Mouse (Mus musculus) forebrain, embryonic 11.5 days (tissue): ENCODE results near the gene Golt1a. TPM values are rescaled to one million over a fixed set of nuclear protein-coding genes. Genes with fewer than 3 reads are reported as not detected.
A peak's percentile ranks its signal among the peaks of the same experiment; 100 is the strongest.

Experiments
- ATAC-seq: fragments of 200-750 bp; cut with Nextera tagmentation; replicated peaks from 2 replicates; pipeline ENCODE4 v1.8.0; 2017; ENCODE audit warnings: moderate TSS enrichment; ENCODE audit not compliant: low FRiP score
- DNase-seq: peaks from one replicate; pipeline ENCODE4 v3.0.0-alpha.2; 2017; ENCODE audit warnings: low spot score
- H3K27ac ChIP-seq: fragments of 300-500 bp; sonication (generic); 2 replicates; pipeline ENCODE4 v1.5.1; 2014; ENCODE audit warnings: low read depth, low read length
- H3K27me3 ChIP-seq: fragments of 300-500 bp; sonication (generic); 2 replicates; pipeline ENCODE4 v1.6.1; 2014; ENCODE audit warnings: mild to moderate bottlenecking, low read length, mixed read lengths; ENCODE audit not compliant: control insufficient read depth, insufficient read depth
- H3K36me3 ChIP-seq: fragments of 300-500 bp; sonication (generic); 2 replicates; pipeline ENCODE4 v1.6.1; 2014; ENCODE audit warnings: mild to moderate bottlenecking, low read length, moderate library complexity, mixed read lengths; ENCODE audit not compliant: control insufficient read depth, insufficient read depth
- H3K4me1 ChIP-seq: fragments of 300-500 bp; sonication (generic); replicated peaks from 2 replicates; pipeline ENCODE4 v1.6.1; 2014; ENCODE audit warnings: low read length, mixed read lengths; ENCODE audit not compliant: control insufficient read depth, insufficient read depth
- H3K4me2 ChIP-seq: fragments of 300-500 bp; sonication (generic); 2 replicates; pipeline ENCODE4 v1.6.1; 2014; ENCODE audit warnings: low read depth, mild to moderate bottlenecking, low read length, moderate library complexity, mixed read lengths; ENCODE audit not compliant: severe bottlenecking
- H3K4me3 ChIP-seq: fragments of 300-500 bp; sonication (generic); 2 replicates; pipeline ENCODE4 v1.5.1; 2014; ENCODE audit warnings: low read depth, low read length
- H3K9ac ChIP-seq: fragments of 300-500 bp; sonication (generic); 2 replicates; pipeline ENCODE4 v1.6.1; 2014; ENCODE audit warnings: low read length
- H3K9me3 ChIP-seq: fragments of 300-500 bp; sonication (generic); 2 replicates; pipeline ENCODE4 v1.6.1; 2016; ENCODE audit warnings: low read length, mixed read lengths; ENCODE audit not compliant: control insufficient read depth
- WGBS: fragments of 180-500 bp; shearing (Covaris S2); extraction: QIAGEN DNeasy Blood & Tissue Kit; methylation state at CpG from one replicate; pipeline ENCODE4 v1.1.7; 2014; 5-methylcytosine and 5-hydroxymethylcytosine counted together
- polyA plus RNA-seq: library from polyadenylated mRNA; unstranded; fragments of >200 nt; fragmentation: Nextera tagmentation; extraction: Ambion mirVana; gene quantifications from 2 replicates; pipeline ENCODE4 v1.2.1, GENCODE M21; 2014

Golt1a gene
- polyA plus RNA-seq, 1 experiment from 2014 or later, result not detected

GRCm38 (mm10) chr1:133346531-133346930 lies 36.9 kb downstream of the Golt1a start:
- no peaks in the 10 kb centered on the region for H3K4me1 ChIP-seq
- H3K4me2 ChIP-seq, result no peak overlapping the region
- H3K4me3 ChIP-seq, result no peak overlapping the region
- H3K27me3 ChIP-seq, result no peaks in the 10 kb centered on the region
- WGBS, result 88% methylated on average over 9 of the region's 9 CpGs
- no peak overlapping the region for H3K9ac ChIP-seq
- no peak overlapping the region for H3K27ac ChIP-seq
- H3K9me3 ChIP-seq, result no peaks in the 10 kb centered on the region
- DNase-seq, result no peak
- no peak for ATAC-seq
- H3K36me3 ChIP-seq, result no peaks in the 10 kb centered on the region

DNA sequence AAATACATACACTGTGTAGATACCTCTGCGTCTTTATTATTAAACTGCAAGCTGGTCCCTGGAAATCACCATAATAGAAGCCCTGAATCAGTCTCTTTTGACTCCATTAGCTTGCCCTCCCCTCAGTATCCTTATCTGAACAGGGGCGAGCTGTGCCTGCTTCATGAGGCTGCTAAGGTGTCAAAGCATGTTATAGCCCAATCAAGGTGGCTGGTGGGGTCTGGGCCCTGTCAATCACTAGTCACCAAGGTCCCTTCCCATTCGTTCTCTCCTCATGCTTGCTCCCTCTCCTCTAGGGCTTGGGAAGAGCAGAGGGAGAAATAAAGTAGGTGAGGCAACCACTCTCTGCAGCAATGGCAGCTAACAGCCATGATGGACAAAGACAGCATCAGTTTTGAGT lies 37.6 kb downstream of the Golt1a start:
- 69% methylated on average over 3 of the region's 3 CpGs for WGBS
- Histone ChIP-seq H3K4me1 (no peaks in the 10 kb centered on the region), H3K27me3 (no peaks in the 10 kb centered on the region), H3K4me3 (no peak overlapping the region), H3K9ac (no peak overlapping the region), H3K27ac (no peak overlapping the region), H3K4me2 (no peak overlapping the region), H3K36me3 (no peaks in the 10 kb centered on the region), H3K9me3 (no peaks in the 10 kb centered on the region)
- ATAC-seq (no peak), DNase-seq (no peak)

DNA sequence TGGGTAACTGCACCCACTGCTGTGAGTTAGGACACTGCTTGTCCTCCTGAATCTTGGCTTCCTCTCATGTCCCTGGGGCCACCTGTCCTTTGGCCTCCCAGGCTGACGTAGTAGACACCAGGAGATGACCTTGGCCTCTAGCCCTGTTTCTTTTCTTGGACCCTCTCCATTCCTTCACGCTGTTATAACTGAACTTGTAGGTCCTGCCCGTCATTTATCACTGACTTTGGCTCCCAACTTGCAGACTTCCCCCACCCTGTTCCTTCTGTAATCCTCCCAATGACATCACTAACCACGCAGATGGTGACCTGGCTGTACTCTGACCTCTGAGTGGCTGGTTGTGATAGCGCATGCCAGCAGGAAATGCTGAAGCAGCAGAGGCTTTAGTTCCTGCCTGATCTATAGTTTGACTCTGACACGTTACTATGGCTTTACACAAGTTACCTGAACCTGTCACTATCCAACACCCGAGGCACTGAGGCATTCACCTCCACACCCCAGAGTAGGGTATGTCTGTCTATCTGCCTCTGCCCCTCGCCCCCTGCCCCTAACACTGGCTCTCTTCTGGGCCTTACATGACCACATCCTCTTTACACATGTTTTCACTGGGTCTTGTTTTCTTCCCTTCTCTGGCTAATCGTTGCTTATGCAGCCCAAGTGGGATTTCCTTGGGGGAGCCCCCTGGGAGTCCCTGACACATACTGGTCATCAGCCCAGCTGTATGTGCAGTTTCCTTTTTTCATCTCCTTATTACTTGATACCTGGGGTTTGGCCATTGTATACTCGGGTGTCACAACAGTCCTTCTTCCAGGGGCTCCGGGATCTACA lies 38.3 kb downstream of the Golt1a start:
- H3K4me1 ChIP-seq, result no peaks in the 10 kb centered on the region
- DNase-seq, result no peak
- H3K4me3 ChIP-seq, result no peak overlapping the region
- no peak overlapping the region for H3K27ac ChIP-seq
- no peak overlapping the region for H3K4me2 ChIP-seq
- H3K9ac ChIP-seq, result no peak overlapping the region
- no peaks in the 10 kb centered on the region for H3K9me3 ChIP-seq
- H3K27me3 ChIP-seq, result no peaks in the 10 kb centered on the region
- H3K36me3 ChIP-seq, result no peaks in the 10 kb centered on the region
- WGBS, result 82% methylated on average over 11 of the region's 11 CpGs
- ATAC-seq, result no peak

DNA sequence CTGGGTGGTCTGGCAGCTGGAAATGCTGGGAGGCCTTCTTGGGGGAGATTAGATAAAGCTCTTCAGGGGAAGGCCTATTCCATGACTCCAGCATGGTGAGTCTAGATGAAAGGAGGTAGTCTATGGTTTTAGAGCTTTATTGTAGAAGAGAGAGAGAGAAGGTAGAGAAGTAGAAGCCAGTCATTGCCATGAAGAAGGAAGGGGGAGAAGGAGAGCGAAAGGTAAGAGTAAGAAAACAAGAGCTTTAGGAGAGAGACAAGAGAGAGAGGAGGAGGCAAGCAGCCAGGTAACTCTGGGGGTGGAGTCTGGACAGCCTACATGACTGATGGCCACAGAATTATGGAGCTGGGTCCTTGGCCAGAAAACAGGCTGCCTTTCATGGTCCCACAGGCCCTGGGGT lies 40.6 kb downstream of the Golt1a start, which contains the start of gene Ren1:
TSS of gene Ren1 (plus strand) at position 301 of the 400 bp plus-strand sequence.
- Histone ChIP-seq H3K4me3 (no peak within 1 kb of the TSS), H3K9ac (no peak within 1 kb of the TSS), H3K27ac (no peak within 1 kb of the TSS), H3K36me3 (no peaks in the 10 kb centered on the region), H3K4me1 (no peaks in the 10 kb centered on the region), H3K9me3 (no peaks in the 10 kb centered on the region), H3K27me3 (no peaks in the 10 kb centered on the region), H3K4me2 (no peak within 1 kb of the TSS)
- ATAC-seq (no peak), DNase-seq (no peak)
- 91% methylated on average over 1 of the region's 1 CpGs for WGBS

DNA sequence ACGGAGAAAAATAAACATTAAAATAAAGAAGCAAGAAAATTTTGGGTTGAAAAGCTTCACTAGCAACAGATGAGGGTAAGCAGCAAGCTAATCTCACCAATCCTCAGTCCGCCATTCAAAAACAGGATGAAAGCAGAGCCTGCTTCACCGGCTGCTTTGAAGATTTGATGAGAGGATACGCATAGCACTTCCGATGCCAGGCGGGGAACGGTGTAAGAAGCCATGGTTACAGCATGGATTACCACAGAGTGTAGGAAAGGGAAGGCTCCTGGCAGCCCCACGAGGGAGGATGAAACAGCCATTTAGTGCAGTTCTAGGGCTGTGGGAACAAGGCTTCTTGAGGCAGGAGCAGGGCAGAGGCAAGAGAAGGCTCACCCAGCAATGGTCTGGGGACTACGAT lies 42.2 kb downstream of the Golt1a start:
- ATAC-seq (no peak), DNase-seq (peak; percentile 44)
- Histone ChIP-seq H3K4me2 (no peak overlapping the region), H3K9ac (no peak overlapping the region), H3K9me3 (no peaks in the 10 kb centered on the region), H3K27ac (no peak overlapping the region), H3K27me3 (no peaks in the 10 kb centered on the region), H3K4me3 (no peak overlapping the region), H3K4me1 (no peaks in the 10 kb centered on the region), H3K36me3 (no peaks in the 10 kb centered on the region)
- WGBS, result 70% methylated on average over 9 of the region's 9 CpGs

DNA sequence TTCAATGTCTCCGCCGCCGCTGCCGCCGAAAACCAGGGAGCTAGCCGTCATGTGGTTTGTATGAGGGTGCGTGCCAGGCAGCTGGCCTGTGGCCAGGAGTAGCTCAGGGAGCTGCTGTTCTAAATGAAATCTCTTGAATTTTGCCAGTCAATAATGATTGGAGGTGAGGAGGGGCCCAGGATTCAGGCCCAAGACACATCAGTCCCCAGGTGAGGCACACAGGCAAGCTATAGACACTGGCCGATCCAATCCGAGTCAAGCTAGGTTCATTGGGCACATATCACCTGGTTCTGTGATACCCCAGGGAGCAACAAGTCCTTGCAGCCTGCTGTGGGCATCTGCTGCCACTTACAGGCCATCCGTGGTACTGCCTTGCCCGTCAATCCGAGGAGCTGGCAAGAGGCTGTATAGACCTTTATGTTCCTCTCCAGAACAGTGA lies 43.8 kb downstream of the Golt1a start:
- Histone ChIP-seq H3K4me1 (no peaks in the 10 kb centered on the region), H3K9me3 (no peaks in the 10 kb centered on the region), H3K4me3 (no peak overlapping the region), H3K27ac (no peak overlapping the region), H3K9ac (no peak overlapping the region), H3K4me2 (no peak overlapping the region), H3K36me3 (no peaks in the 10 kb centered on the region), H3K27me3 (no peaks in the 10 kb centered on the region)
- 54% methylated on average over 12 of the region's 12 CpGs for WGBS
- DNase-seq, result peak; percentile 84
- ATAC-seq, result peak; percentile 51; the same call in 1 of the 2 replicates

DNA sequence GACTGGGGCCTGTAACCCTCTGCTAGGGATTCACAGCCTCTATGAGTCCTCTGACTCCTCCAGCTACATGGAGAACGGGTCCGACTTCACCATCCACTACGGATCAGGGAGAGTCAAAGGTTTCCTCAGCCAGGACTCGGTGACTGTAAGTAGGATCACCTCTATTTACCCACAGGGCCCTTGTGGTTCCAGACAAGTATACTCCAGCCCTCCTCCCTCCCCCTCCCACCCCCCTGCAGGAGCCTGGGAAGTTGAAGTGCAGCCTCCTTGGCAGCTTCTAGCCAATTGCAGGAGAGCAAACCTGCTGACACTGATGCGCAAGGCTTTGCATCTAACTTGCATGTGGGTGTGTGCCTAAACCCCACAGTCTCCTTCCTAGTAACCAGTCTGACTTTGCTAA lies 45.9 kb downstream of the Golt1a start:
- H3K27me3 ChIP-seq, result no peaks in the 10 kb centered on the region
- DNase-seq (peak; percentile 33), ATAC-seq (no peak)
- no peaks in the 10 kb centered on the region for H3K9me3 ChIP-seq
- no peaks in the 10 kb centered on the region for H3K4me1 ChIP-seq
- no peak overlapping the region for H3K27ac ChIP-seq
- H3K4me2 ChIP-seq, result no peak overlapping the region
- no peak overlapping the region for H3K9ac ChIP-seq
- WGBS, result 56% methylated on average over 5 of the region's 5 CpGs
- H3K36me3 ChIP-seq, result no peaks in the 10 kb centered on the region
- H3K4me3 ChIP-seq, result no peak overlapping the region

GRCm38 (mm10) chr1:133355912-133356311 lies 46.3 kb downstream of the Golt1a start:
- no peak overlapping the region for H3K4me3 ChIP-seq
- no peaks in the 10 kb centered on the region for H3K27me3 ChIP-seq
- 59% methylated on average over 15 of the region's 15 CpGs for WGBS
- no peak overlapping the region for H3K4me2 ChIP-seq
- H3K27ac ChIP-seq, result no peak overlapping the region
- no peak overlapping the region for H3K9ac ChIP-seq
- H3K36me3 ChIP-seq, result no peaks in the 10 kb centered on the region
- H3K9me3 ChIP-seq, result no peaks in the 10 kb centered on the region
- no peaks in the 10 kb centered on the region for H3K4me1 ChIP-seq
- DNase-seq (peak; percentile 51), ATAC-seq (no peak)

DNA sequence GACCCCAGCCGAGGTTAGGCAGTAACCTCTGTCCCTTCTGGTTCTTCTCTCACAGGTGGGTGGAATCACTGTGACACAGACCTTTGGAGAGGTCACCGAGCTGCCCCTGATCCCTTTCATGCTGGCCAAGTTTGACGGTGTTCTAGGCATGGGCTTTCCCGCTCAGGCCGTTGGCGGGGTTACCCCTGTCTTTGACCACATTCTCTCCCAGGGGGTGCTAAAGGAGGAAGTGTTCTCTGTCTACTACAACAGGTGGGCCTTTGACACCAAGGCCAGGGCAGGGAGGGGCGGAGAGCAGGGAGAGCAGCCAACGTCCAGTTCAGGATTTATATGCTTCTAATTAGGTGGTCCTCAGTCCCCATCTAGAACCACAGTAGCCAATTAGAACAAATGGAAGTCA lies 46.7 kb downstream of the Golt1a start:
- H3K27me3 ChIP-seq, result no peaks in the 10 kb centered on the region
- no peaks in the 10 kb centered on the region for H3K4me1 ChIP-seq

More for the DNA sequence above, 46.7 kb downstream of the Golt1a start:
- Histone ChIP-seq H3K4me3 (no peak overlapping the region), H3K4me2 (no peak overlapping the region), H3K9ac (no peak overlapping the region), H3K9me3 (no peaks in the 10 kb centered on the region), H3K36me3 (no peaks in the 10 kb centered on the region), H3K27ac (no peak overlapping the region)
- 69% methylated on average over 8 of the region's 8 CpGs for WGBS
- ATAC-seq (no peak), DNase-seq (peak; percentile 43)
